In genomic region chr11:69997070-69997509, GRCm38 (mm10) we compare ENCODE assay signal across 8 mouse cellular contexts. TPM values are rescaled to one million over a fixed set of nuclear protein-coding genes. Genes with fewer than 3 reads are reported as not detected.
DNase-seq lines count a peak whose midpoint lies in the region; ATAC-seq and TF ChIP-seq lines count a peak whose summit lies in the region.

No protein-coding gene starts in this region.

- H3K27ac ChIP-seq in gastrocnemius, adult 2 months = peak overlapping the region; percentile 100
- peak overlapping the region; percentile 96 for H3K27ac ChIP-seq in hindbrain, embryonic 16.5 days (ENCODE audit: low read depth, low read length)

- peaks cover 28% of the 10 kb centered on the region for H3K4me1 ChIP-seq in hindbrain, embryonic 16.5 days (ENCODE audit: control insufficient read depth, insufficient read depth, low read depth, low read length)

- intact Hi-C loops in gastrocnemius, adult 2 months (cut with DNase I) = loop anchor here (10.0 kb wide), 3 partner anchors 332 to 648 kb away; partner anchors contain the start of genes Cd68, Kdm6b, Mpdu1 and Rnf167
- intact Hi-C loops in left cerebral cortex, postnatal 4 days (cut with DNase I) = no loop called here

- peak overlapping the region; percentile 98 for H3K4me3 ChIP-seq in gastrocnemius, adult 2 months
- peak overlapping the region; percentile 92 for H3K4me3 ChIP-seq in hindbrain, embryonic 16.5 days (ENCODE audit: low read length)

- no peaks in the 10 kb centered on the region for H3K27me3 ChIP-seq in hindbrain, embryonic 16.5 days (replicated peaks; ENCODE audit: control insufficient read depth, insufficient read depth, low read length)

- peak overlapping the region; percentile 76 for H3K4me2 ChIP-seq in hindbrain, embryonic 16.5 days (ENCODE audit: low read length)

- H3K36me3 ChIP-seq in hindbrain, embryonic 16.5 days (ENCODE audit: control insufficient read depth, insufficient read depth, low read length) = peaks cover 28% of the 10 kb centered on the region

- peak; percentile 80 for DNase-seq in T-cell, adult 2 months (ENCODE audit: low spot score)
- DNase-seq in cerebellum, postnatal 10 days = peak; percentile 89 to 93
- peak; percentile 97 for DNase-seq in gastrocnemius, adult 2 months
- peak; percentile 87 for DNase-seq in left cerebral cortex, postnatal 4 days
- peak; percentile 87 for DNase-seq in mesoderm, embryonic 11.5 days (ENCODE audit: low read depth, low spot score)
- peak; percentile 84 for DNase-seq in skeletal muscle tissue, adult 2 months (ENCODE audit: low read depth, low spot score)
- peak; percentile 95 for DNase-seq in yolk sac, embryonic 10.5 days (ENCODE audit: low spot score)

- no peak for TF ChIP-seq CTCF in gastrocnemius, adult 2 months (IDR thresholded peaks at IDR 0.05)

- peak; percentile 7; the same call in 1 of the 2 replicates for ATAC-seq in hindbrain, embryonic 16.5 days

- H3K9me3 ChIP-seq in hindbrain, embryonic 16.5 days (ENCODE audit: control insufficient read depth, low read length) = no peaks in the 10 kb centered on the region

- H3K9ac ChIP-seq in hindbrain, embryonic 16.5 days (ENCODE audit: low read depth, low read length) = peak overlapping the region; percentile 94

- under 1% methylated on average over 22 of the region's 44 CpGs for WGBS in hindbrain, embryonic 16.5 days

RNA-seq across cellular contexts. Expression of gene Phf23, which starts 1.5 kb away (rescaled TPM):
- total RNA-seq in gastrocnemius, adult 2 months (2021) = 10 to 100 TPM; 19.2 to 21.8 TPM
- 54.2 and 55.4 TPM in 2 replicates for polyA plus RNA-seq in hindbrain, embryonic 16.5 days (2015; fragmentation: Nextera tagmentation; extraction: Ambion mirVana)
- total RNA-seq in left cerebral cortex, postnatal 4 days (2021) = 10 to 100 TPM; 46.2 to 48.7 TPM

RNA-seq across cellular contexts. Expression of gene Dvl2, which starts 3.3 kb away (rescaled TPM):
- 1 to 10 TPM; 3.6 to 5.0 TPM for total RNA-seq in gastrocnemius, adult 2 months (2021)
- polyA plus RNA-seq in hindbrain, embryonic 16.5 days (2015; fragmentation: Nextera tagmentation; extraction: Ambion mirVana) = 21.0 and 25.4 TPM in 2 replicates
- 10 to 100 TPM; 38.8 to 40.1 TPM for total RNA-seq in left cerebral cortex, postnatal 4 days (2021)

RNA-seq across cellular contexts. Expression of gene Gabarap, which starts 6.1 kb away (rescaled TPM):
- 100 to 1,000 TPM; 194 to 232 TPM for total RNA-seq in gastrocnemius, adult 2 months (2021)
- 576 and 581 TPM in 2 replicates for polyA plus RNA-seq in hindbrain, embryonic 16.5 days (2015; fragmentation: Nextera tagmentation; extraction: Ambion mirVana)
- 100 to 1,000 TPM; 303 to 307 TPM for total RNA-seq in left cerebral cortex, postnatal 4 days (2021)

RNA-seq across cellular contexts. Expression of gene Elp5, which starts 14.8 kb away (rescaled TPM):
- 10 to 100 TPM; 33.0 to 45.2 TPM for total RNA-seq in gastrocnemius, adult 2 months (2021)
- polyA plus RNA-seq in hindbrain, embryonic 16.5 days (2015; fragmentation: Nextera tagmentation; extraction: Ambion mirVana) = 168 and 188 TPM in 2 replicates
- total RNA-seq in left cerebral cortex, postnatal 4 days (2021) = 100 to 1,000 TPM; 112 to 116 TPM

RNA-seq across cellular contexts. Expression of gene Ctdnep1, which starts 16.1 kb away (rescaled TPM):
- 100 to 1,000 TPM; 217 to 261 TPM for total RNA-seq in gastrocnemius, adult 2 months (2021)
- polyA plus RNA-seq in hindbrain, embryonic 16.5 days (2015; fragmentation: Nextera tagmentation; extraction: Ambion mirVana) = 26.9 and 27.4 TPM in 2 replicates
- total RNA-seq in left cerebral cortex, postnatal 4 days (2021) = 100 to 1,000 TPM in 1 of 2 experiments, 10 to 100 TPM in 1; 89.3 to 102 TPM

Comparison
In these comparisons a context has a peak if more than half of its experiments do, and no peak if none do; other contexts are left out.
1. Peak in every context shown above with its lines: DNase-seq, ATAC-seq, H3K4me3 ChIP-seq and H3K27ac ChIP-seq.
2. RNA of gene Dvl2, which starts 3.3 kb away (total RNA-seq): 38.8 to 40.1 TPM in left cerebral cortex, postnatal 4 days; 3.6 to 5.0 TPM in gastrocnemius, adult 2 months; every median in the first group is over 4 times any median in the second.